Mouse (Mus musculus) heart, postnatal 0 days (tissue): ENCODE results near the gene Rtca. TPM values are rescaled to one million over a fixed set of nuclear protein-coding genes. Genes with fewer than 3 reads are reported as not detected.

Experiments used
- ATAC-seq: fragments of 200-750 bp; cut with Nextera tagmentation; 2 replicates; pipeline ENCODE4 v1.8.0; 2017; ENCODE audit warnings: low read depth, moderate number of reproducible peaks, moderate library complexity; ENCODE audit not compliant: insufficient read depth
- DNase-seq: peaks from one replicate; pipeline ENCODE4 v3.0.0-alpha.2; 2016; ENCODE audit warnings: low spot score
- H3K27ac ChIP-seq: fragments of 300-500 bp; sonication (generic); 2 replicates; pipeline ENCODE4 v1.5.1; 2014; ENCODE audit warnings: low read depth, mild to moderate bottlenecking
- H3K27me3 ChIP-seq: fragments of 300-500 bp; sonication (generic); 2 replicates; pipeline ENCODE4 v1.6.1; 2014; ENCODE audit warnings: low read length, mixed read lengths; ENCODE audit not compliant: control insufficient read depth, insufficient read depth
- H3K36me3 ChIP-seq: fragments of 300-500 bp; sonication (generic); replicated peaks from 2 replicates; pipeline ENCODE4 v1.6.1; 2014; ENCODE audit warnings: low read length, mixed read lengths; ENCODE audit not compliant: control insufficient read depth, insufficient read depth
- H3K4me1 ChIP-seq: fragments of 300-500 bp; sonication (generic); 2 replicates; pipeline ENCODE4 v1.6.1; 2014; ENCODE audit warnings: antibody characterized with exemption; ENCODE audit not compliant: control insufficient read depth, insufficient read depth
- H3K4me2 ChIP-seq: fragments of 300-500 bp; sonication (generic); 2 replicates; pipeline ENCODE4 v1.6.1; 2014; ENCODE audit warnings: low read depth, mild to moderate bottlenecking, low read length, moderate library complexity
- H3K4me3 ChIP-seq: fragments of 300-500 bp; sonication (generic); 2 replicates; pipeline ENCODE4 v1.5.1; 2014; ENCODE audit warnings: low read depth, low read length
- H3K9ac ChIP-seq: fragments of 300-500 bp; sonication (generic); replicated peaks from 2 replicates; pipeline ENCODE4 v1.6.1; 2014; ENCODE audit warnings: low read depth, low read length, mixed read lengths
- H3K9me3 ChIP-seq: fragments of 300-500 bp; sonication (generic); replicated peaks from 2 replicates; pipeline ENCODE4 v1.6.1; 2016; ENCODE audit warnings: low read length; ENCODE audit not compliant: control insufficient read depth
- CTCF ChIP-seq: IDR thresholded peaks from 2 replicates; pipeline ENCODE4 v1.5.1; 2016; ENCODE audit warnings: antibody characterized with exemption, control low read depth, low read depth
- EP300 ChIP-seq: IDR thresholded peaks from 2 replicates; pipeline ENCODE4 v1.6.1; 2016; ENCODE audit warnings: antibody characterized with exemption, low read depth
- WGBS: fragments of 180-500 bp; shearing (Covaris S2); extraction: QIAGEN DNeasy Blood & Tissue Kit; methylation state at CpG from one replicate; pipeline ENCODE4 v1.1.7; 2014; 5-methylcytosine and 5-hydroxymethylcytosine counted together
- polyA plus RNA-seq: library from polyadenylated mRNA; unstranded; fragments of >200 nt; fragmentation: Nextera tagmentation; extraction: Ambion mirVana; gene quantifications from 2 replicates; pipeline ENCODE4 v1.2.1, GENCODE M21; 2015
- total RNA-seq: library from RNA; depleted of rRNA; stranded (reverse); fragments of >200 nt; gene quantifications from 2 replicates; pipeline ENCODE4 v1.2.3, GENCODE M21; 2014; ENCODE audit warnings: low replicate concordance

The Rtca gene
- total and polyA plus RNA-seq, 2 experiments from 2014 or later = 51.3 to 58.1 TPM

GRCm38 (mm10) chr3:116483271-116483670 is 24.7 kb downstream of the Rtca start:
- Histone ChIP-seq H3K4me1 (no peaks in the 10 kb centered on the region), H3K27ac (no peak overlapping the region), H3K27me3 (no peaks in the 10 kb centered on the region), H3K9me3 (no peaks in the 10 kb centered on the region), H3K4me3 (no peak overlapping the region), H3K36me3 (peaks cover 10% of the 10 kb centered on the region), H3K4me2 (no peak overlapping the region), H3K9ac (no peak overlapping the region)
- ATAC-seq (no peak), DNase-seq (no peak)
- TF ChIP-seq EP300 = no peak
- no peak for TF ChIP-seq CTCF
- WGBS = 71% methylated on average over 4 of the region's 4 CpGs

DNA sequence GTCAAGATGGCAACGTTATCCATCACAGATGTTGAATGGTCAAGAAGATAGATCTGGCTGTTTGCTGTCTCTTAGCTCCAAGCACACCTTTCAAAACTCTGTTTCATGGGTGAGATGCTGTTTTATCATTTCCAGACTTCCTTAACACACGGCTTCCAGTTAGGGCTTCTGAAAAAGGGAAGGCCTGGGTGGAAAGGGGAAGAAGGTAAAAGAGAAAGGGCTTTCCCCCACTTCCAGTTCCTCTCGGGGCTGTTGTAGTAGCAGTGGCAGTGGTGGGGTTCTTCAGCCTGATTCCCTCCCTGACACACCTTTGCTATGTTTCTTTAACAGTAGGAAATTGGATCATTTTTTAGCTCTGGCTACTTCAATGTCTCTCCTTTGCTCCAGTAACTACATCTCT is 25.3 kb downstream of the Rtca start:
- ATAC-seq (no peak), DNase-seq (no peak)
- WGBS = 70% methylated on average over 3 of the region's 3 CpGs
- H3K4me3 ChIP-seq = no peak overlapping the region
- no peaks in the 10 kb centered on the region for H3K9me3 ChIP-seq
- H3K27ac ChIP-seq = no peak overlapping the region
- TF ChIP-seq CTCF = no peak
- TF ChIP-seq EP300 = no peak
- no peak overlapping the region for H3K4me2 ChIP-seq
- no peaks in the 10 kb centered on the region for H3K27me3 ChIP-seq
- no peaks in the 10 kb centered on the region for H3K4me1 ChIP-seq
- H3K9ac ChIP-seq = no peak overlapping the region
- H3K36me3 ChIP-seq = peaks cover 5% of the 10 kb centered on the region

DNA sequence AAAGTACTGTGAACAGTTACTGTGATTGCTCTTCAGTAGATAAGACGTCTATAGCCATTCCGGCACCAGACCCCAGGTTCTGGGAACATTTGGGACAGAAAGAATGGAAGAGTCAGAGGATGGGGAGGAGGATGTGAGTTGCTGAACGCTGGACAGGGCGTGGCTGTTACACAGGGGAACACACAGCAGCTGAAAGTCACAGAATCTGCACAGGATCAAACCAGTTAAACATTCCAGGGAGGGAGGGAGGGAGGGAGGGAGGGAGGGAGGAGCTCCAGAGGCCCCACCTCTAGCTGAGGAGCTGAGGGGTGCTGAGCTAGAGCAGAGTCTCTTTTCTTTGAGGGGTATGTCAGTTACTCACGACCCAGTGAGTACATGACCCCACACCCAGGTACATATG is 27.1 kb downstream of the Rtca start:
- Histone ChIP-seq H3K9me3 (no peaks in the 10 kb centered on the region), H3K27ac (no peak overlapping the region), H3K4me1 (no peaks in the 10 kb centered on the region), H3K36me3 (no peaks in the 10 kb centered on the region), H3K4me3 (no peak overlapping the region), H3K27me3 (no peaks in the 10 kb centered on the region), H3K9ac (no peak overlapping the region), H3K4me2 (no peak overlapping the region)
- DNase-seq (no peak), ATAC-seq (no peak)
- TF ChIP-seq EP300 (no peak), CTCF (no peak)
- 32% methylated on average over 5 of the region's 5 CpGs for WGBS

- Histone ChIP-seq H3K4me2 (no peak overlapping the region), H3K36me3 (no peaks in the 10 kb centered on the region), H3K27ac (no peak overlapping the region), H3K9me3 (no peaks in the 10 kb centered on the region), H3K9ac (no peak overlapping the region), H3K4me1 (no peaks in the 10 kb centered on the region), H3K4me3 (no peak overlapping the region), H3K27me3 (no peaks in the 10 kb centered on the region)
- no peak for TF ChIP-seq EP300
- TF ChIP-seq CTCF = no peak
- 80% methylated on average over 2 of the region's 2 CpGs for WGBS
- ATAC-seq (no peak), DNase-seq (no peak)
These were observed 27.9 kb downstream of the Rtca start for GRCm38 (mm10) chr3:116480119-116480518.

DNA sequence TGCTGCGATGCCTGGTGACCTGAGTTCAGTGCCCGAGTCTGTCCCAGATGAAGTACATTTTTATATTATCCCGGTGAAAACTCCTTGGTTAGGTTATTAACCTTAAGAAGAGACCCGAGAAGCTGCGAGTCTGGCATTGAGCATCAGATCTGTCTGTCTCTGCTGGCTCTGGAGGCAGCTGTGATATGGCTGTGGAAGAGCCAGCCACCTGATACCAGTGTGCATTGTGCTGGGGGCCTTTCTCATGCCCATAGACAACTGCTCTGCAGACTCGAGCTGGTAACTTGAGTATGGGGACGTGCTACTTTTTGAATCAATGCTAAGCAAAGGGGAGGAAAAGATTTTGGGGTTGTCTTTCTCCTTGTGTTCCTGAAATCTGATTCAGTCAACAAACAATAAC is 30.7 kb downstream of the Rtca start:
- H3K4me1 ChIP-seq = 0 out of 2 replicates have a peak, but pooled peaks cover 2% of the 10 kb centered on the region
- H3K27me3 ChIP-seq = no peaks in the 10 kb centered on the region
- H3K9me3 ChIP-seq = no peaks in the 10 kb centered on the region
- no peak for TF ChIP-seq EP300
- TF ChIP-seq CTCF = no peak
- H3K9ac ChIP-seq = no peak overlapping the region
- no peak for DNase-seq
- H3K4me3 ChIP-seq = no peak overlapping the region
- ATAC-seq = no peak
- no peak overlapping the region for H3K4me2 ChIP-seq
- no peak overlapping the region for H3K27ac ChIP-seq
- no peaks in the 10 kb centered on the region for H3K36me3 ChIP-seq
- 65% methylated on average over 7 of the region's 7 CpGs for WGBS

DNA sequence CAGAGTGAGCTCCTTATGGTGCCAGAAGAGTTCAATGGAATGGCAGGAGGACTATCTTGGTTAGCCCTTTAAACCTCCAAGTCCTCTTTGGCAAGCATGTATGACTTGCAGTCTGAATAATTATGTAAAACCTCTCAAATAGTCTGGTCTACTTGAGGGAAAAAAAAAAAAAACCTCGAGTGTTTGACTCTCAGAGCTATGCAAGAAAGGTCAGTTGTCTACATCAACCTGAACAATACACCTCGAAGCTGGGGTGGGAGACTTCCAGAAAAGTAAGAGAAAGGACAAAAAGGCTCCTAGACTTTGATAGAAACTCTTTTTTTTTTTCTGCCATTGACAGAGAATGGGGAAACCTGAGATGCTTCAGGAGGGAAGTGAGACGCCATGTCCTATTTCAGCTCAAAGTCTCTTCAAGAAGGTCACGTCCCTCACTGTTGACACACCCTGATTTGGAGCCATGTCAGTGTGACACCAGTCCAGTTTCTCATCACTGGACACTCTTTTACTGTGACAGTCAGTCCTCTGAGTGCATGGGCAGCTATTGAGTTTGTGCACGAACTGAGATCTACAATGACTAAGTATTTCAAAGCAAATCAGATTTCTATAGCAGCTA is 31.2 kb downstream of the Rtca start:
- H3K27ac ChIP-seq = no peak overlapping the region
- H3K27me3 ChIP-seq = no peaks in the 10 kb centered on the region
- WGBS = 35% methylated on average over 5 of the region's 5 CpGs
- no peaks in the 10 kb centered on the region for H3K9me3 ChIP-seq
- H3K9ac ChIP-seq = no peak overlapping the region
- H3K4me1 ChIP-seq = 0 out of 2 replicates have a peak, but pooled peaks cover 2% of the 10 kb centered on the region
- no peak for DNase-seq
- no peak overlapping the region for H3K4me3 ChIP-seq
- H3K36me3 ChIP-seq = no peaks in the 10 kb centered on the region
- TF ChIP-seq EP300 (no peak), CTCF (no peak)
- ATAC-seq = no peak
- no peak overlapping the region for H3K4me2 ChIP-seq
